Mouse (Mus musculus) urinary bladder, postnatal 25 days (tissue): ENCODE data around the gene Hdac5.

Source experiments
- DNase-seq: peaks from one replicate; pipeline ENCODE4 v3.0.0; 2022; ENCODE audit warnings: low spot score

Hdac5 gene

GRCm38 (mm10) chr11:102230006-102230741 is at the start of gene Hdac5:
TSS of gene Hdac5 (minus strand) at chr11:102230166.
- DNase-seq = peak; percentile 95

DNA sequence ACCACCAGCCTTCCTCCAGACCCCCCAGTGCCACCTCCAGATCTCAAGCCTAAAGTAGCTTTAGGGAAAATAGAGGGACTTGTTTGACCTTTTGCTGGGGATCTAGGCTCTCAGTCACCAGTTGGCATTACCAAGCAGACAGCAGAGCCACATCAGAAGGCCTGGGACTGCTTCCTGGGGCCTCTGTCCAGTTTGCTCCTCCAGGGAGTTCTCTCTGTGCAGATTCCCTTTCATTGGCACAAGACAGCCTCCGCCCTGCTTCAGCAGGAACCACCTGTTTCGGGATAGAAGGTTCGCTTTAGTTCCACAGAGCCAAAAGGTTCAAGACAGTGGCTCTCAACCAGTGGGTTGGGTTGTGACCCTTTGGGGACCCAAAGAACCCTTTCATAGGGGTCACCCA is 49.6 kb upstream of the Hdac5 start:
- DNase-seq = no peak

- no peak for DNase-seq
Measured at GRCm38 (mm10) chr11:102277754-102278153, 47.8 kb upstream of the Hdac5 start.

- no peak for DNase-seq
Measured at GRCm38 (mm10) chr11:102276411-102276915, 46.5 kb upstream of the Hdac5 start.

GRCm38 (mm10) chr11:102268520-102269244 is 38.7 kb upstream of the Hdac5 start, which contains the start of gene Asb16:
TSS of gene Asb16 (plus strand) at chr11:102268743.
- no peak for DNase-seq

- DNase-seq = peak; percentile 52
Measured at GRCm38 (mm10) chr11:102267480-102267879, 37.5 kb upstream of the Hdac5 start.

- no peak for DNase-seq
Measured at GRCm38 (mm10) chr11:102266631-102267355, 36.8 kb upstream of the Hdac5 start.

DNA sequence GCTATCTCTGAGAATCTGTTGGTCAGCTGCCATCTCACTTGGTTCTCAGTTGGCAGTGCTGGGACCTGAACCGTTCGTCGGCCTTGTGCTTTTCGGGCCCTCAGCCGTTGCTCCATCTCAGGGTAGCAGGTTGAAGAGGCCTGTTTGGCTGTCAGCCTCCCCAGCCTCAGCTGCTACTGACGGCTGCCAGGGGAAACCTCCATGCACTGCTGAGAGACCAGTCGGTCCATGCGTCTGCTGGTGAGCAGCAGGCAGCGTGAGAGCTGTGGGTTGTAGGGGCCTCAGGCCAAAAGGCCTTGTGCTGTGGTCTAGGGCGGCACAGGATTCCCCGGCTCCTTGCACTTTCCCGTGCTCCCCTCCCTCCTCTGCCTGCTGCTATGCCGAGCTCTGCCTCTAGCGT is 35.9 kb upstream of the Hdac5 start:
- no peak for DNase-seq

DNA sequence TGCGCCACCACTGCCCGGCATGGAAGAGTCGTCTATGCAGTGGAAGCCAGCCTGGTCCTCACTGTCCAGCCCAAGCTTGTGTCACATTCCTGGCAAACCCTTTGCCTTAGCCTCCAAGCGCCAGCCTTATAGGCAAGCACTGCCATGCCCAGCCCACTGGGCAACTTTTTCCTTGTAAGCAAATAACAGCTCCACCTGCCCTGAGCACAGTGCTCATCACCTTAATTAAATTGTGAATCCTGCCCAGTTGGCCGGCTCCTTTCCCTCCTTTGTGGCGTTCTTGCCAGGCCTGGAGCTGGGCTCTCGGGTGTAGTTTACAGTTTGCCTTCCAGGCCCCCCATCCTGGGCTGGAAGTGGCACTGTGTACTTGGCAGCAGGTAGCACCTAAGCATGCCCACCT is 33.2 kb upstream of the Hdac5 start:
- DNase-seq = no peak

- no peak for DNase-seq
Measured at GRCm38 (mm10) chr11:102258521-102258920, 28.6 kb upstream of the Hdac5 start.

- no peak for DNase-seq
Measured at GRCm38 (mm10) chr11:102258095-102258494, 28.1 kb upstream of the Hdac5 start.

- DNase-seq = no peak
Measured at GRCm38 (mm10) chr11:102257514-102257913, 27.5 kb upstream of the Hdac5 start.

GRCm38 (mm10) chr11:102249351-102250090 is 19.6 kb upstream of the Hdac5 start:
- no peak for DNase-seq

GRCm38 (mm10) chr11:102248630-102249230 is 18.8 kb upstream of the Hdac5 start, which contains the start of gene BC030867:
TSS of gene BC030867 (plus strand) at chr11:102248882.
- DNase-seq = peak; percentile 96

DNA sequence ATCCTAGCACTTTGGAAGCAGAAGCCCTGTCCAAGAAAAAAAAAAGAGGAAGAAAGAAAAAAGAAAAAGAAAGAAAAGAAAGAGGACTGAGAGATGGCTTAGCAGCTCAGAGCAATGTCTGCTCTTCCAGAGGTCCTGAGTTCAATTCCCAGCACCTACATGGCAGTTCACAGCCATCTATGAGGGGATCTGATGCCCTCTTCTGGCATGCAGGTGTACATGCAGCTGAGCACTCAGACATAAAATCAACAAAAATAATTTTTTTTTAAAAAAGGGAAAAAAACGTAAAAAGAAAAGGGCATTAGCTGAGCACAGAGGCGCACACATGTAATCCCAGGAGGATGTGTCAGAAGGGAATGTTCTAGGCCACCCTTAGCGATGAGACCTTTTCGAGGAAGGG is 16.9 kb upstream of the Hdac5 start:
- DNase-seq = no peak

DNA sequence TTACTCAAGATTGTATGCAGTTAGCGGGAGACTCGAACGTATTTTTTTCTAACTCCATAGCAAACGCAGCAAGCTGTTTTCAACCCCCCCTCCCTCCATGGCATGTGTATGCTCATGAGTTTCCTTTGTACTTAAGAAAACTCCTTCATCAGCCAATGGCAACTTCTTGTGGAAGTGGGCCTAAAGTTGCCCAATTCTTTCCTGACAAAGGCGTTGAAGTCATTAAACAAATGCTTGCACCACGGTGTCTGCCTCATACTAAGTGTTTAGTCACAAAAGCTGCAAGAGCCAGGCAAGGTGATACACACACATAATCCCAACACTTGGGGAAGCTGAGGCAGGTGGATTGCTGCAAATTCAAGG is 16.3 kb upstream of the Hdac5 start:
- no peak for DNase-seq

- DNase-seq = no peak
Measured at GRCm38 (mm10) chr11:102245581-102246272, 15.8 kb upstream of the Hdac5 start.

DNA sequence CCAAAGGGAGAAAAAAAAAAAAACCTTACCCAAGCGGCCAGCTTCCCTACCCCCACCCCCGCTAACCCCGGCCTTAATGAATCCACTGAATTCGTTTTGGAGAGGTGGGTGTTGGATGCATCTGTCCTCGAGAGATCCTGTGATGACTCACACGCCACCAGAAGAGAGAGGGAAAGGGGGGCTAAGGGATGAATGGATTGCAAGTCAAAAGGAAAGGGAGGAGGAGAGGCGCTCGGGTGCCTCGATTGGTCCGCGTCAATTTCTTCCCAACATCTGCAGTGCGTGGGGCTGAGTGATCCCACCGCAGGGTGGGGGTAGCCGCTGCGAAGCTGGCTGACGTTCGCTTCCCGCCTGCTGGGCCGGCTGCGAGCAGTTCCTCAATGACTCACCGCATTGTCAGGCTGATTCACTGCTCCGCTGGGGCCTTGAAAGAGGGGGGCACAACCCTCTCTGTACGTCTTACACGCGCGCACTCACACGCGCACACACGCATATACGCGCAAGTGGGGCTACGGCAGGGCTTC is 15.0 kb upstream of the Hdac5 start:
- DNase-seq = peak; percentile 63

- DNase-seq = no peak
Measured at GRCm38 (mm10) chr11:102241874-102242273, 11.9 kb upstream of the Hdac5 start.

DNA sequence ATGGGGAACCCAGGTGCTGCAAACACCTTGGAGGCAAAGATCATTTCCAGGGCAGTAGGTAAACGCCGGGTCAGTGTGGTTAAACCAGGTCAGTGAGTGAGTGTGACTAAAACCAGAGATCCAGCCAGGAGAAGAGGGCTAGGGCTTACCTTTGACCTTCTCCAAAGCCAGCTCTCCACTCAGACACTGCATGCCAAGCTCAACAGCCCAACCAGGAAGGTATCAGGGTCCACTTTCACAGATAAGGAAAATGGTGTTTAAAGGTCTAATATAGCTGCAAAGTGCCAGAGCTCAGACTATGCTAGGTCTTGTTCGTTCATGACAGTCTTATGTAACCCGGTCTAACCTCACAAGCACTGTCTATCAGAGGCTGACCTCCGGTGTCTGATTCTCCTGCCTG is 11.3 kb upstream of the Hdac5 start:
- DNase-seq = no peak

- no peak for DNase-seq
Measured at GRCm38 (mm10) chr11:102240636-102241035, 10.7 kb upstream of the Hdac5 start.
